Comparison of ENCODE assay signal across 28 mouse cellular contexts in genomic region chr8:123407612-123408011, GRCm38 (mm10). TPM values are rescaled to one million over a fixed set of nuclear protein-coding genes. Genes with fewer than 3 reads are reported as not detected.
A peak's percentile ranks its signal among the peaks of the same experiment; 100 is the strongest.
DNase-seq lines count a peak whose midpoint lies in the region; ATAC-seq and TF ChIP-seq lines count a peak whose summit lies in the region.
"Had no signal": no experiment of that assay in that cellular context is flagged by ENCODE, and none has a peak within 500 bp of the region (broad histone marks: within the 10 kb centered on the region; RNA-seq: fewer than 3 reads in every experiment).

No protein-coding gene starts in this region.

- no peak for TF ChIP-seq CTCF in E14TG2a.4 (conservative IDR thresholded peaks at IDR 0.05; ENCODE audit: low read length)
- no peak for TF ChIP-seq CTCF in thymus, adult 2 months (IDR thresholded peaks at IDR 0.05; ENCODE audit: borderline replicate concordance, control insufficient read depth, extremely low read depth, insufficient read depth, low read length, poor library complexity)

- ATAC-seq in megakaryocyte, adult 5-6 weeks (ENCODE audit: poor library complexity, severe bottlenecking) = no peak
- ATAC-seq: forebrain, embryonic 14.5 days; forebrain, postnatal 0 days; hindbrain, postnatal 0 days; intestine, embryonic 16.5 days; Patski had no signal

- 93% methylated on average over 13 of the region's 13 CpGs for WGBS in thymus, adult 2 months

- H3K27ac ChIP-seq in thymus, adult 2 months (ENCODE audit: control insufficient read depth, insufficient read depth, low read length) = no peak overlapping the region
- H3K27ac ChIP-seq: embryonic facial prominence, embryonic 12.5 days; embryonic facial prominence, embryonic 15.5 days; hindbrain, embryonic 12.5 days; hindbrain, postnatal 0 days had no signal

- H3K4me1 ChIP-seq in megakaryocyte, embryonic 14.5 days = peaks cover 86% of the 10 kb centered on the region
- peaks cover 69% of the 10 kb centered on the region for H3K4me1 ChIP-seq in E14TG2a.4 (replicated peaks; ENCODE audit: low read depth, low read length)
- H3K4me1 ChIP-seq in thymus, adult 2 months (replicated peaks; ENCODE audit: control insufficient read depth, insufficient read depth, low read length) = peaks cover 94% of the 10 kb centered on the region

- H3K27me3 ChIP-seq in megakaryocyte, embryonic 14.5 days (replicated peaks) = peaks cover 70% of the 10 kb centered on the region
- peaks cover 46% of the 10 kb centered on the region for H3K27me3 ChIP-seq in E14TG2a.4 (ENCODE audit: insufficient read depth, low read length)
- H3K27me3 ChIP-seq in thymus, adult 2 months (ENCODE audit: control insufficient read depth, insufficient read depth, low read length) = peaks cover 3% of the 10 kb centered on the region; the same call in 1 of the 2 replicates
- H3K27me3 ChIP-seq: Patski had no signal

- peaks cover 16% of the 10 kb centered on the region for H3K36me3 ChIP-seq in megakaryocyte, embryonic 14.5 days (replicated peaks; ENCODE audit: low read length)
- peaks cover 12% of the 10 kb centered on the region for H3K36me3 ChIP-seq in E14TG2a.4 (ENCODE audit: insufficient read depth, low read length)
- H3K36me3 ChIP-seq in thymus, adult 2 months (ENCODE audit: control insufficient read depth, insufficient read depth, low read length) = no peaks in the 10 kb centered on the region

- H3K4me3 ChIP-seq in megakaryocyte, embryonic 14.5 days (replicated peaks) = peak overlapping the region; percentile 79
- H3K4me3 ChIP-seq in E14TG2a.4 (replicated peaks; ENCODE audit: low read length) = 0 out of 2 replicates have a peak overlapping the region, but pooled peaks have one; percentile 3
- H3K4me3 ChIP-seq in thymus, adult 2 months (ENCODE audit: control insufficient read depth, insufficient read depth, low read length) = no peak overlapping the region
- H3K4me3 ChIP-seq: embryonic facial prominence, embryonic 12.5 days; embryonic facial prominence, embryonic 15.5 days; hindbrain, embryonic 12.5 days had no signal

- DNase-seq in 416B (ENCODE audit: low read depth) (peak; percentile 62), MN1 (ENCODE audit: low spot score) (peak; percentile 73)
- DNase-seq in thymus, adult 2 months = no peak
- DNase-seq: adrenal gland, postnatal 10 days; cerebellum, adult 9-11 months; cerebellum, postnatal 25 days; forebrain, postnatal 0 days; gastrocnemius, postnatal 10 days; heart, adult 11 months had no signal

- H3K9me3 ChIP-seq in megakaryocyte, embryonic 14.5 days = no peaks in the 10 kb centered on the region
- no peaks in the 10 kb centered on the region for H3K9me3 ChIP-seq in E14TG2a.4 (ENCODE audit: low read length)
- H3K9me3 ChIP-seq: embryonic facial prominence, embryonic 12.5 days; embryonic facial prominence, embryonic 15.5 days; hindbrain, embryonic 12.5 days had no signal

- no peak for TF ChIP-seq POLR2A in thymus, adult 2 months (IDR thresholded peaks at IDR 0.05; ENCODE audit: control insufficient read depth, extremely low read depth, insufficient read depth, low read length, poor library complexity)

RNA-seq across cellular contexts. Expression of gene Mc1r, which starts 0.7 kb away (rescaled TPM):
- polyA plus RNA-seq in megakaryocyte, embryonic 14.5 days (2012; ENCODE audit: insufficient read depth, low replicate concordance) = 1.1 TPM in 1 of 2 replicates, not detected in the other
- total RNA-seq in megakaryocyte, adult 5-6 weeks (2015) = not detected in 2 replicates
- not detected in 2 replicates for total RNA-seq in megakaryocyte, adult 5-6 weeks (2017)
- polyA plus RNA-seq in thymus, adult 2 months (2012; rRNA removed) = 0.34 and 0.46 TPM in 2 replicates
- total RNA-seq: adrenal gland, adult 18-20 months; adrenal gland, postnatal 10 days; common myeloid progenitor, adult 5-6 weeks; gastrocnemius, postnatal 10 days; gastrocnemius, postnatal 4 days; heart, adult 8-10 months; heart, postnatal 25 days; hematopoietic stem cell, adult 5-6 weeks; hindbrain, postnatal 0 days had no signal
- polyA plus RNA-seq: heart, embryonic 11.5 days; heart, postnatal 0 days; inflammation-experienced regulatory T-cells, adult 6 months; intestine, embryonic 16.5 days had no signal

RNA-seq across cellular contexts. Expression of gene Tubb3, which starts 3.6 kb away (rescaled TPM):
- polyA plus RNA-seq in megakaryocyte, embryonic 14.5 days (2012; ENCODE audit: insufficient read depth, low replicate concordance) = 123 and 178 TPM in 2 replicates
- 0.89 and 1.0 TPM in 2 replicates for total RNA-seq in megakaryocyte, adult 5-6 weeks (2015)
- 0.37 and 1.2 TPM in 2 replicates for total RNA-seq in megakaryocyte, adult 5-6 weeks (2017)
- polyA plus RNA-seq in thymus, adult 2 months (2012; rRNA removed) = 19.4 and 31.5 TPM in 2 replicates

RNA-seq across cellular contexts. Expression of gene Def8, which starts 15.7 kb away (rescaled TPM):
- 20.7 and 47.5 TPM in 2 replicates for polyA plus RNA-seq in megakaryocyte, embryonic 14.5 days (2012; ENCODE audit: insufficient read depth, low replicate concordance)
- 15.2 and 19.6 TPM in 2 replicates for total RNA-seq in megakaryocyte, adult 5-6 weeks (2015)
- 24.9 and 27.3 TPM in 2 replicates for total RNA-seq in megakaryocyte, adult 5-6 weeks (2017)
- polyA plus RNA-seq in thymus, adult 2 months (2012; rRNA removed) = 31.1 and 32.6 TPM in 2 replicates

RNA-seq across cellular contexts. Expression of gene Tcf25, which starts 34.1 kb away (rescaled TPM):
- polyA plus RNA-seq in megakaryocyte, embryonic 14.5 days (2012; ENCODE audit: insufficient read depth, low replicate concordance) = 41.1 and 108 TPM in 2 replicates
- total RNA-seq in megakaryocyte, adult 5-6 weeks (2015) = 68.3 and 86.8 TPM in 2 replicates
- 187 and 329 TPM in 2 replicates for total RNA-seq in megakaryocyte, adult 5-6 weeks (2017)
- 256 and 261 TPM in 2 replicates for polyA plus RNA-seq in thymus, adult 2 months (2012; rRNA removed)
